Mouse (Mus musculus) heart, postnatal 0 days (tissue): ENCODE results near the gene Scaf8.

Experiments used
- CTCF ChIP-seq: IDR thresholded peaks from 2 replicates; pipeline ENCODE4 v1.5.1; 2016; ENCODE audit warnings: antibody characterized with exemption, control low read depth, low read depth
- EP300 ChIP-seq: IDR thresholded peaks from 2 replicates; pipeline ENCODE4 v1.6.1; 2016; ENCODE audit warnings: antibody characterized with exemption, low read depth

- TF ChIP-seq CTCF (no peak), EP300 (no peak)
Measured at GRCm38 (mm10) chr17:3218916-3219315, 104.1 kb downstream of the Scaf8 start.
